Mouse (Mus musculus) G1E (cell line): ENCODE measurements at regions not wholly inside any gene's neighbourhood (a gene's known extent, or its start where the extent isn't known, plus 50 kb on each side); places are given as distances from the start of the nearest gene placed in this dataset.

ENCODE experiments used
- CTCF ChIP-seq: IDR thresholded peaks from 2 replicates; pipeline ENCODE4 v1.5.1; 2012; ENCODE audit warnings: low read depth, low read length, inconsistent platforms, mixed read lengths
- GATA1 ChIP-seq: IDR thresholded peaks from 2 replicates; pipeline ENCODE4 v1.6.1; 2012; ENCODE audit warnings: borderline replicate concordance, low read length, inconsistent platforms, mixed read lengths
- GATA2 ChIP-seq: IDR thresholded peaks from 2 replicates; pipeline ENCODE4 v1.6.1; 2012; ENCODE audit warnings: low read depth, low read length, inconsistent platforms, borderline replicate concordance

- TF ChIP-seq CTCF (no peak), GATA1 (no peak), GATA2 (no peak)
Observed at GRCm38 (mm10) chr5:118861143-118861847, 300.8 kb downstream of the Med13l start.
